Mouse (Mus musculus): ENCODE data around the gene Ncapd3. TPM values are rescaled to one million over a fixed set of nuclear protein-coding genes. Genes with fewer than 3 reads are reported as not detected.

Gene Ncapd3
- polyA plus RNA-seq (2015; fragmentation: Nextera tagmentation; extraction: Ambion mirVana) = 6.3 and 11.4 TPM in 2 replicates

DNA sequence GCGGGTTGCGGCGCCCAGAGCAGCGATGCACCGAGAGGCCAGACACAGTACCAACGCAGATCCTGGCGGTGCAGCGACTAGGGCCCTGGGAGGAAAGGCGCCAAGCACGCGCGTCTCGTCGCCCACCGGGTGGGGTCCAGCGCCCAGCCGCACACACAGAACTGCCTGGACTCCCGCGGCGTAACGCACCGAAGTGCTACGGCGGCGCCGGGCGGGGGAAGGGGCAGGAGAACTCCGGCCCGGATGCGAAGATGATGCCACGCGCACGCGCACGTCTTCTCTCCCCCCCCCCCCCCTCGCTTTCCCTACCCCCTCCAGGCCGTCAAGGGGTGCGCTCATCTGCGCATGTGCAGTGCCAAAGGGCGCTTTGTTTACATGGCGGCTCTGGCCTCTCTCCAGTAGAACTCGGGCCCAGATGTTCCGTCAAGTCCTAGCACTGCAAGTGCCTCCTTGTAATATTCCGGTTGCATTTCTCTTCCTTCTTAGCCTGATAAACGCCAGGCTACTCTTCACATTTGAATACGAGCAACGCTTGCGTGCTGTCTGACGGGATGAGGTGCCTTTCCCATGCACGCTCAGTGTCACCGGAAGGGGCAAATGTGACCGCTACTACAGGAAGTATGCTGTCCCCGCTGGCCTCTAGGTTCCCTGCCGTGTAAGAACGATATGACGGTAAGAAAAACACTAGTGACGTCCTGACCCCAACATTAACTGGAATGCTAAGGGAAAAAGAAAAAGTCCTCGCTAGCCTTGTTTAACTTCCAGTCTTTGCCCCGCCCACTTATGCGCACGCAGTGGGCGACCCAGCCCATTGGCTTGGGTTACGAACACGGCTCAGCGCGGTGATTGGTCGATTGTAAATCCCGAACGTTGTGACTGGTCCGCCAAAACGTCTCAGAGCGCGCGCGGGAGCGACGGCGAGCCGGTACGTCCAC lies at the start of gene Ncapd3, which contains the start of gene Vps26b:
Gene Ncapd3, plus strand, starts transcription at position 348 of the 935 bp plus-strand sequence.
Gene Vps26b, minus strand, starts transcription at position 238 of the 935 bp plus-strand sequence.

DNA sequence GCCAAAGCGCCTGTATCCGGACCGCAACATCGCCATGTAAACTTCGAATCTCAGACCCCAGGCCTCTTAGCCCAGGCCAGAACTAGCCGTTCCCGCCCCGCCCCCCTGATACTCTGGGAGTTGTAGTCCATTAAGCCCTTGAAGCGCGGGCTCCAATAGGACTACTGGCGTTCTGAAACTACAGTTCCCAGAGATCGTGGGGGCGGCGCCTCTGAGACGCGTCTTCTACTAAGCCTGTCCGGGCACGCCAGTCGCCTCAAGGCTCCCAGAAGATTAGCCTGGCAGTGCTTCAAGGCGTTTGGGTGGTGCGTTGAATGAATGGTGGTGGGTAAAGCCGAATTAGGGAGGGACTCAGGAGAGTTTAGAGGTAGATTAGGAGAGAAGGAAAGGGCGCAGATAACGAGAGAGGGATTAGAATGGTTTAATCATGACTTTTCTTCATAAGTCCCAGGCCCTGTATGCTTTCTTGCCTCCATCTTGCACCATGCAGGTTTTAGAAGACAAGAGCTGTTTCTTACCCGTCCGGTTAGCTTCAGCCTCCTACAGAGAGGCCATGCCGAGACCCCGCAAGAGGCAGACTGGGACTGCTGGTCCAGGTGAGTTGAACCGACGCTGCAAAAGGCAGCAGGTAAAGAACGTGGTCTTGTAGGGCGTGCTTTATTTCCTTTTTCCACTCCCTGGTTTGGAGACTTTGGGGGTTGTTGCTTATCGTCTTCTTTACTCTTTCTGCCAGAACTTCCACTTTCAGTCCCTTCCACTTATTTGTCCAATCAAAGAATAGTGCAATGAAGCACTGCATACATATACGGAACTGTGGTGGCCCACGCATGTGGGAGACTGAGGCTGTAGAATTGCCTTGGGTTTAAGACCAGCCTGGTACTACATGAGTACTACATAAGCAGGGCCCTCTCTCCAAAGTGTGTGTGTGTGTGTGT lies 30.2 kb upstream of the Ncapd3 start, which contains the start of the genes Acad8 and Thyn1:
Gene Acad8, minus strand, starts transcription at position 106 of the 935 bp plus-strand sequence.
Gene Thyn1, plus strand, starts transcription at position 250 of the 935 bp plus-strand sequence.

Other genes starting within 250 kb of the Ncapd3 start
- 2.4 and 2.6 TPM in 2 replicates for gene Glb1l2, start 223.7 kb upstream of the Ncapd3 start, polyA plus RNA-seq (2015; fragmentation: Nextera tagmentation; extraction: Ambion mirVana)
- 0.50 and 1.2 TPM in 2 replicates for gene Glb1l3, start 169.3 kb upstream of the Ncapd3 start, polyA plus RNA-seq (2015; fragmentation: Nextera tagmentation; extraction: Ambion mirVana)
- gene Gm1110, start 107.1 kb upstream of the Ncapd3 start, polyA plus RNA-seq (2015; fragmentation: Nextera tagmentation; extraction: Ambion mirVana) = not detected in 2 replicates
- gene Acad8, start 30.6 kb upstream of the Ncapd3 start, polyA plus RNA-seq (2015; fragmentation: Nextera tagmentation; extraction: Ambion mirVana) = 32.6 and 62.5 TPM in 2 replicates
- 123 and 145 TPM in 2 replicates for gene Thyn1, start 30.5 kb upstream of the Ncapd3 start, polyA plus RNA-seq (2015; fragmentation: Nextera tagmentation; extraction: Ambion mirVana)
- gene Vps26b, start 110 bp upstream of the Ncapd3 start, polyA plus RNA-seq (2015; fragmentation: Nextera tagmentation; extraction: Ambion mirVana) = 21.8 and 24.6 TPM in 2 replicates
- gene Jam3, start 125.2 kb downstream of the Ncapd3 start, polyA plus RNA-seq (2015; fragmentation: Nextera tagmentation; extraction: Ambion mirVana) = 54.0 and 62.8 TPM in 2 replicates

All from adrenal gland, postnatal 0 days (tissue).